Mouse (Mus musculus): ENCODE data around the gene Isoc2b. TPM values are rescaled to one million over a fixed set of nuclear protein-coding genes. Genes with fewer than 3 reads are reported as not detected.
"Not testable (repeated sequence)": the region's sequence is repeated elsewhere in the genome, so short reads cannot be mapped to it uniquely, and the experiment has no call there.

Gene Isoc2b
- total and polyA plus RNA-seq, 2 experiments from 2014 or later = 2.2 to 3.5 TPM

- Histone ChIP-seq H3K27me3 (ENCODE audit: insufficient read depth, low read length) (no peaks in the 10 kb centered on the region), H3K9me3 (ENCODE audit: low read length) (no peaks in the 10 kb centered on the region), H3K4me1 (ENCODE audit: insufficient read depth, low read length) (no peaks in the 10 kb centered on the region), H3K9ac (replicated peaks; ENCODE audit: low read length) (no peak overlapping the region), H3K4me2 (ENCODE audit: low read depth, low read length) (no peak overlapping the region), H3K36me3 (ENCODE audit: insufficient read depth, low read length) (no peaks in the 10 kb centered on the region), H3K27ac (no peak overlapping the region), H3K4me3 (ENCODE audit: low read length) (no peak overlapping the region)
- WGBS = 78% methylated on average over 7 of the region's 7 CpGs
- ATAC-seq (no peak), DNase-seq (ENCODE audit: low spot score) (no peak)
- no peak for TF ChIP-seq CTCF (IDR thresholded peaks at IDR 0.05; ENCODE audit: low read depth)
Measured at GRCm38 (mm10) chr7:4863541-4864080, 6.4 kb downstream of the Isoc2b start.

- no peak overlapping the region for H3K27ac ChIP-seq
- no peak overlapping the region for H3K4me2 ChIP-seq (ENCODE audit: low read depth, low read length)
- H3K36me3 ChIP-seq (ENCODE audit: insufficient read depth, low read length) = no peaks in the 10 kb centered on the region
- no peak for TF ChIP-seq CTCF (IDR thresholded peaks at IDR 0.05; ENCODE audit: low read depth)
- H3K4me3 ChIP-seq (ENCODE audit: low read length) = no peak overlapping the region
- no peaks in the 10 kb centered on the region for H3K27me3 ChIP-seq (ENCODE audit: insufficient read depth, low read length)
- no peaks in the 10 kb centered on the region for H3K4me1 ChIP-seq (ENCODE audit: insufficient read depth, low read length)
- DNase-seq (ENCODE audit: low spot score) (peak; percentile 23), ATAC-seq (no peak)
- H3K9ac ChIP-seq (replicated peaks; ENCODE audit: low read length) = no peak overlapping the region
- no peaks in the 10 kb centered on the region for H3K9me3 ChIP-seq (ENCODE audit: low read length)
- WGBS = 34% methylated on average over 1 of the region's 1 CpGs
Measured at GRCm38 (mm10) chr7:4863041-4863440, 7.0 kb downstream of the Isoc2b start.

GRCm38 (mm10) chr7:4860926-4861325, 9.1 kb downstream of the Isoc2b start:
- not testable (repeated sequence) for H3K9ac ChIP-seq (replicated peaks; ENCODE audit: low read length); DNase-seq (ENCODE audit: low spot score); H3K27me3 ChIP-seq (ENCODE audit: insufficient read depth, low read length); H3K4me2 ChIP-seq (ENCODE audit: low read depth, low read length); H3K4me1 ChIP-seq (ENCODE audit: insufficient read depth, low read length); H3K36me3 ChIP-seq (ENCODE audit: insufficient read depth, low read length); ATAC-seq; H3K27ac ChIP-seq; H3K9me3 ChIP-seq (ENCODE audit: low read length); H3K4me3 ChIP-seq (ENCODE audit: low read length)
- WGBS = 70% methylated on average over 3 of the region's 3 CpGs

GRCm38 (mm10) chr7:4859418-4859978, 10.6 kb downstream of the Isoc2b start:
- no peak for TF ChIP-seq CTCF (IDR thresholded peaks at IDR 0.05; ENCODE audit: low read depth)
- ATAC-seq = no peak
- 65% methylated on average over 12 of the region's 12 CpGs for WGBS
- H3K27ac ChIP-seq = no peak overlapping the region
- no peaks in the 10 kb centered on the region for H3K4me1 ChIP-seq (ENCODE audit: insufficient read depth, low read length)
- no peaks in the 10 kb centered on the region for H3K27me3 ChIP-seq (ENCODE audit: insufficient read depth, low read length)
- H3K36me3 ChIP-seq (ENCODE audit: insufficient read depth, low read length) = no peaks in the 10 kb centered on the region
- no peak overlapping the region for H3K4me3 ChIP-seq (ENCODE audit: low read length)
- no peak overlapping the region for H3K9ac ChIP-seq (replicated peaks; ENCODE audit: low read length)
- DNase-seq (ENCODE audit: low spot score) = no peak
- no peaks in the 10 kb centered on the region for H3K9me3 ChIP-seq (ENCODE audit: low read length)
- no peak overlapping the region for H3K4me2 ChIP-seq (ENCODE audit: low read depth, low read length)

- no peak overlapping the region for H3K27ac ChIP-seq
- H3K4me1 ChIP-seq (ENCODE audit: insufficient read depth, low read length) = no peaks in the 10 kb centered on the region
- no peak for DNase-seq (ENCODE audit: low spot score)
- no peak overlapping the region for H3K4me3 ChIP-seq (ENCODE audit: low read length)
- no peaks in the 10 kb centered on the region for H3K36me3 ChIP-seq (ENCODE audit: insufficient read depth, low read length)
- WGBS = 69% methylated on average over 7 of the region's 7 CpGs
- no peaks in the 10 kb centered on the region for H3K27me3 ChIP-seq (ENCODE audit: insufficient read depth, low read length)
- H3K9me3 ChIP-seq (ENCODE audit: low read length) = no peaks in the 10 kb centered on the region
- H3K9ac ChIP-seq (replicated peaks; ENCODE audit: low read length) = no peak overlapping the region
- no peak overlapping the region for H3K4me2 ChIP-seq (ENCODE audit: low read depth, low read length)
- TF ChIP-seq CTCF (IDR thresholded peaks at IDR 0.05; ENCODE audit: low read depth) = no peak
- ATAC-seq = no peak
Measured at GRCm38 (mm10) chr7:4857321-4857720, 12.7 kb downstream of the Isoc2b start.

- ATAC-seq = no peak
- 85% methylated on average over 9 of the region's 9 CpGs for WGBS
- DNase-seq (ENCODE audit: low spot score) = no peak
- Histone ChIP-seq H3K9me3 (ENCODE audit: low read length) (no peaks in the 10 kb centered on the region), H3K27ac (no peak overlapping the region), H3K4me1 (ENCODE audit: insufficient read depth, low read length) (no peaks in the 10 kb centered on the region), H3K9ac (replicated peaks; ENCODE audit: low read length) (no peak overlapping the region), H3K4me2 (ENCODE audit: low read depth, low read length) (no peak overlapping the region), H3K4me3 (ENCODE audit: low read length) (no peak overlapping the region), H3K27me3 (ENCODE audit: insufficient read depth, low read length) (no peaks in the 10 kb centered on the region), H3K36me3 (ENCODE audit: insufficient read depth, low read length) (no peaks in the 10 kb centered on the region)
- no peak for TF ChIP-seq CTCF (IDR thresholded peaks at IDR 0.05; ENCODE audit: low read depth)
Measured at GRCm38 (mm10) chr7:4856508-4856907, 13.6 kb downstream of the Isoc2b start.

- no peaks in the 10 kb centered on the region for H3K27me3 ChIP-seq (ENCODE audit: insufficient read depth, low read length)
- H3K9me3 ChIP-seq (ENCODE audit: low read length) = no peaks in the 10 kb centered on the region
- DNase-seq (ENCODE audit: low spot score) (no peak), ATAC-seq (no peak)
- H3K9ac ChIP-seq (replicated peaks; ENCODE audit: low read length) = no peak overlapping the region
- no peak overlapping the region for H3K27ac ChIP-seq
- no peak for TF ChIP-seq CTCF (IDR thresholded peaks at IDR 0.05; ENCODE audit: low read depth)
- no peak overlapping the region for H3K4me2 ChIP-seq (ENCODE audit: low read depth, low read length)
- no peaks in the 10 kb centered on the region for H3K36me3 ChIP-seq (ENCODE audit: insufficient read depth, low read length)
- 81% methylated on average over 3 of the region's 3 CpGs for WGBS
- no peak overlapping the region for H3K4me3 ChIP-seq (ENCODE audit: low read length)
- no peaks in the 10 kb centered on the region for H3K4me1 ChIP-seq (ENCODE audit: insufficient read depth, low read length)
Measured at GRCm38 (mm10) chr7:4853613-4854012, 16.4 kb downstream of the Isoc2b start.

Measured in hindbrain, postnatal 0 days (tissue).